Mouse (Mus musculus): ENCODE measurements around the gene Ndufa6. TPM values are rescaled to one million over a fixed set of nuclear protein-coding genes. Genes with fewer than 3 reads are reported as not detected.

The Ndufa6 gene
- polyA plus RNA-seq, 1 experiment from 2014 or later: 830 TPM

DNA sequence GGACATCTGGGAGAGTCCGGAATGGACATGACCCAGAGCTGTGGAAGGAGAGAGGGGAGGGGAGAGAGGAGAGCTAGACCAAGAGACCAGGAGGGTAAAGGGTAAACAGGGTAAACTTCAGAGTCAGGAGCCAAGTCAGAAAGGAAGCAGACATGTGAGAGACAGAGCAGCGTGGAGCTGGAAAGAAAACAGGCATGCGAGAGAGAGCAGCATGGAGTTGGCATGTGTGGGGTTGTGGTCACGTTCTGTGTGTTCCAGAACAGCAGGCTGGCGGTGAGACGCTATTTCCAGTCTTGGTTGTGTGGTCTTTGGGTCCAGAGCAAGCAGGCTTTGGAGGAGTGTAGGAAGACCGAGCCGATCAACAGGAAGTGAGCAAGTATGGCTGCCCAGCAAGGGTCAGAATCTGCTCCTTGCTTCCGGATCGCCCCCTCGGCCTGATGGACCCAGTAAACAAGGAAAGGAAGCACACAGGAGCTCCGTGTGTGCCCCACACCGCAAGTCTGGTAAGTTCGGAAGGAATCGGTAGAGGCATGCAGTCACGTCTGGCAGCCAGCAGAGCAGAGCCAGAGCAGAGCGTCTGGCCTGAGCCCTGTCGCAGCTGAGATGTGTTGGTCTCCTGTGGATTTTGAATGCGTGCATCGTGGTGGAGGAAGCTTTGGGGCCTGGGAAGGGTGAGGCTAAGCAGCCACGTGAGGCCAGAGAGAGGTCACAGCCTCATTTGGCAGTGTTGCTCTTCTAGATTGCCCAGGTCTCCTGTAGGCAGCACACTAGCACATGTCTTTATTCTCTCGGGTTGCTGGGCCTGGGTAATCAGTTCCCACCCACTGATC is 4.5 kb upstream of the Ndufa6 start:
- H3K9me3 ChIP-seq (ENCODE audit: control insufficient read depth): no peaks in the 10 kb centered on the region
- TF ChIP-seq CTCF (IDR thresholded peaks at IDR 0.05; ENCODE audit: low read depth): no peak
- WGBS: 56% methylated on average over 22 of the region's 22 CpGs
- H3K27ac ChIP-seq (ENCODE audit: low read depth, low read length): no peak overlapping the region
- no peaks in the 10 kb centered on the region for H3K27me3 ChIP-seq (replicated peaks; ENCODE audit: control insufficient read depth, insufficient read depth, low read length)
- H3K9ac ChIP-seq (ENCODE audit: low read depth, low read length): no peak overlapping the region
- H3K4me2 ChIP-seq (replicated peaks; ENCODE audit: low read depth): no peak overlapping the region
- no peak overlapping the region for H3K4me3 ChIP-seq (ENCODE audit: low read depth, low read length)
- H3K4me1 ChIP-seq (replicated peaks; ENCODE audit: control insufficient read depth, insufficient read depth, low read length): no peaks in the 10 kb centered on the region
- no peaks in the 10 kb centered on the region for H3K36me3 ChIP-seq (ENCODE audit: control insufficient read depth, insufficient read depth)
- ATAC-seq: no peak

DNA sequence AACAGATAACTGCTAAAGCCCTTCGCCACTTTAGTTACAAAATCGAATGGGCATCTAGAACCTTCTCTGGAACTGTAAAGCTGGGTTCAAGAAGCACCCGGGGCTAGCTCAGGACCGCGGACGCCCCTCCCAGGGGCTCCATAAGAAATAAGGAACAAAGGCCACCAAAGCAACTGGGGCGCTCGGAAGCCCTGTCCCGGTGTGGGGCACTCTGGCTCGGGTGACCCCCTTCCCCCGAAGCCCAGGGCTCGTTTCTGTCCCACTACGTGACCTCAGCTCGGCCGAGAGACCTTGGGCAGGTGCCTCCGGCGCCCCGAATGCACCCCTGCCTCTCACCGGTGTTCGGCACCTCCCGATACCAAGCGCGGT is 393 bp downstream of the Ndufa6 start:
- 0% methylated on average over 23 of the region's 23 CpGs for WGBS

DNA sequence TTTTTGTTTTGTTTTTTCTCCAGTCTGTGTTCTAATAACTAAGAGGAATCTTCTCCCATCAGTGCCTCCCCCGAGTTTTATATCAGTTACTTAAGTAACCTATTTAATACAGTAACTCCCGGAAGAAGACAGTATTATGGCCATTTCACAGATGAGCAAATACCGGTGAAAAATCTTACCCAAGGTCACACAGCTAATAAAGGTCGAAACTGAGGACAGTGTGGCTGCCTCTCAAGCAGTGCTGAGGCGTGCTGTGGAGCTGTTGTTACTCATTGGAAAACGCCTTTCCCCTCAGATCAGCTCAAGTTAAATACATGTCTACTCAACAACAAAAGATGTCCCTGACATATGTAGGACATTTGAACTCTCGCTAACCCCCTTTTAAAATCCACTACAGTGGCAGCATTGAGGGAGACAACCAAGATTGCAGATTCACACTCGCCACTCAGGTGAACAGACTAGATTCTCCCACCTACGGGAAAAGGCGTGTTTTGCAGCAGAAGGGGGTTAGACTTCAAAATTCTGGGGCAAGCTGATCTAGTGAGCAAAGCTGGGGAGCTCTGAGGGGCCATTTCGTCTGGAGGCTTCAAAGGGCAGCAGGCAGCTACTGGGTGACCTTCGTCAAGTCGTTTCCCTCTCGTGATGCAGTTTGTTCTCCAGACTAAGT is 911 bp downstream of the Ndufa6 start:
- ATAC-seq: no peak
- Histone ChIP-seq H3K27me3 (replicated peaks; ENCODE audit: control insufficient read depth, insufficient read depth, low read length) (no peaks in the 10 kb centered on the region), H3K36me3 (ENCODE audit: control insufficient read depth, insufficient read depth) (peaks cover 29% of the 10 kb centered on the region), H3K9me3 (ENCODE audit: control insufficient read depth) (no peaks in the 10 kb centered on the region), H3K27ac (ENCODE audit: low read depth, low read length) (peak overlapping the region; percentile 89), H3K4me3 (ENCODE audit: low read depth, low read length) (peak overlapping the region; percentile 97), H3K9ac (ENCODE audit: low read depth, low read length) (peak overlapping the region; percentile 99), H3K4me2 (replicated peaks; ENCODE audit: low read depth) (peak overlapping the region; percentile 72), H3K4me1 (replicated peaks; ENCODE audit: control insufficient read depth, insufficient read depth, low read length) (peaks cover 17% of the 10 kb centered on the region; the same call in 1 of the 2 replicates)
- WGBS: 14% methylated on average over 14 of the region's 14 CpGs
- TF ChIP-seq CTCF (IDR thresholded peaks at IDR 0.05; ENCODE audit: low read depth): no peak

More for the DNA sequence above, 393 bp downstream of the Ndufa6 start:
- peak overlapping the region; percentile 99 for H3K9ac ChIP-seq (ENCODE audit: low read depth, low read length)
- no peak for TF ChIP-seq CTCF (IDR thresholded peaks at IDR 0.05; ENCODE audit: low read depth)
- H3K4me2 ChIP-seq (replicated peaks; ENCODE audit: low read depth): peak overlapping the region; percentile 72
- H3K4me1 ChIP-seq (replicated peaks; ENCODE audit: control insufficient read depth, insufficient read depth, low read length): peaks cover 16% of the 10 kb centered on the region; the same call in 1 of the 2 replicates
- peak overlapping the region; percentile 97 for H3K4me3 ChIP-seq (ENCODE audit: low read depth, low read length)
- H3K36me3 ChIP-seq (ENCODE audit: control insufficient read depth, insufficient read depth): peaks cover 24% of the 10 kb centered on the region
- no peaks in the 10 kb centered on the region for H3K27me3 ChIP-seq (replicated peaks; ENCODE audit: control insufficient read depth, insufficient read depth, low read length)
- ATAC-seq: peak; percentile 19
- peak overlapping the region; percentile 89 for H3K27ac ChIP-seq (ENCODE audit: low read depth, low read length)
- no peaks in the 10 kb centered on the region for H3K9me3 ChIP-seq (ENCODE audit: control insufficient read depth)

DNA sequence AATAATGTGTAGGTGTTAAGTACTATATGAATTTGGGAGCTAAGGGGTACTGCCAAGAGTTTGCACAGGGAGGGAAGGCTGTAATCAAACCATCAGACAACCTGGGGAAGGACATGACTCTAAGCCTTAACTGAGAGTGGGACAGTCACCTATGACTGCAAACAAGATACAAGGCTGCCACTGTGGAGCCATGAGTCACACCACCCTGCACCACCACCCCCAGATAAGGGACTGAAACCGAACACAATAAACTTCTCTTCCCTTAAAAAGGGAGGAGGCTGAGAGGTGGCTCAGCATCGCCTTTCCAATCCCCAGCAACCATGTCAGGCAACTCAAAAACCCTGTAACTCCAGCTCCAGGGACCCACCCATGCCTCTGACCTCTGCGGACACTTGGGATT is 2.6 kb downstream of the Ndufa6 start:
- H3K27ac ChIP-seq (ENCODE audit: low read depth, low read length): peak overlapping the region; percentile 72
- H3K9ac ChIP-seq (ENCODE audit: low read depth, low read length): no peak overlapping the region
- TF ChIP-seq CTCF (IDR thresholded peaks at IDR 0.05; ENCODE audit: low read depth): no peak
- ATAC-seq: peak; percentile 28
- H3K9me3 ChIP-seq (ENCODE audit: control insufficient read depth): no peaks in the 10 kb centered on the region
- no peaks in the 10 kb centered on the region for H3K27me3 ChIP-seq (replicated peaks; ENCODE audit: control insufficient read depth, insufficient read depth, low read length)
- H3K4me2 ChIP-seq (replicated peaks; ENCODE audit: low read depth): peak overlapping the region; percentile 72
- no peak overlapping the region for H3K4me3 ChIP-seq (ENCODE audit: low read depth, low read length)
- peaks cover 24% of the 10 kb centered on the region; the same call in 1 of the 2 replicates for H3K4me1 ChIP-seq (replicated peaks; ENCODE audit: control insufficient read depth, insufficient read depth, low read length)
- WGBS: 21% methylated on average over 3 of the region's 3 CpGs
- peaks cover 35% of the 10 kb centered on the region for H3K36me3 ChIP-seq (ENCODE audit: control insufficient read depth, insufficient read depth)

DNA sequence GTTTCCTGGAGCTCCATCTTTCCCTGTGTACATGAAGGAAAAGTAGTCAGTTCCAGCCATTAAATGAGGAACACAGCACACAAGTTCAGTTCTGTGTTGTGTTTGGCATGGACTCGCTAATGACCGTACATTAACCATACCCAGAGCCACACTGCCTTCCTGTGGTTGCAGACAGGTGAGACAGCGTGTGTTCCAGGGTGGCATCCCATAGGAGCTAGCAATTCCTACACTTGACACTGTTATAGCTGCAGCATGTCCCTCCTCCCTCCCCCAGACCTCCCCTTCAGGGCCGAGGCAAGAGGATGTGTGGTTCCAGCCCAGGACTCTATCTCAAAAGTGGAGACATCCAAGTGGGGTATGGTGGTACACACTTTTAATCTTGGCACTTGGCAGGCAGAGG is 3.8 kb downstream of the Ndufa6 start:
- ATAC-seq: no peak
- H3K27me3 ChIP-seq (replicated peaks; ENCODE audit: control insufficient read depth, insufficient read depth, low read length): no peaks in the 10 kb centered on the region
- no peak overlapping the region for H3K9ac ChIP-seq (ENCODE audit: low read depth, low read length)
- H3K9me3 ChIP-seq (ENCODE audit: control insufficient read depth): no peaks in the 10 kb centered on the region
- H3K27ac ChIP-seq (ENCODE audit: low read depth, low read length): peak overlapping the region; percentile 72
- peaks cover 35% of the 10 kb centered on the region for H3K36me3 ChIP-seq (ENCODE audit: control insufficient read depth, insufficient read depth)
- WGBS: 60% methylated on average over 4 of the region's 4 CpGs
- H3K4me1 ChIP-seq (replicated peaks; ENCODE audit: control insufficient read depth, insufficient read depth, low read length): peaks cover 24% of the 10 kb centered on the region; the same call in 1 of the 2 replicates
- no peak overlapping the region for H3K4me3 ChIP-seq (ENCODE audit: low read depth, low read length)
- H3K4me2 ChIP-seq (replicated peaks; ENCODE audit: low read depth): no peak overlapping the region
- peak; percentile 42 for TF ChIP-seq CTCF (IDR thresholded peaks at IDR 0.05; ENCODE audit: low read depth)

DNA sequence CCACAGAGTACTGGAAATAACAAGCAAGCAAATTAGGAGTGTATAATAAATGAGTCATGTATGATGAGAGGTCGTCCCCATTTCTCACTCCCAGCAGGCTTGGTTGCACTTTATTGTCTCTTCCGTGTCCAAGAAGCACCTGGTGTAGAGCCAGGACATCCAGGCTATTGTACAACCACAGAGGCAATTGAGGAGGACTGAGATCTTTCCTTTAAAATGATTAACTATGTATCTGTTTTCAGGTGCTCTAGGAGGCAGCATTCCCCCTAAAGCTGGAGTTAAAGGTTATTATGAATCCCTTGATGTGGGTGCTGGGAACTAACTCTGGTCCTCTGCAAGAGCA is 5.2 kb downstream of the Ndufa6 start:
- Histone ChIP-seq H3K4me1 (replicated peaks; ENCODE audit: control insufficient read depth, insufficient read depth, low read length) (peaks cover 24% of the 10 kb centered on the region; the same call in 1 of the 2 replicates), H3K27me3 (replicated peaks; ENCODE audit: control insufficient read depth, insufficient read depth, low read length) (no peaks in the 10 kb centered on the region), H3K9me3 (ENCODE audit: control insufficient read depth) (no peaks in the 10 kb centered on the region), H3K4me2 (replicated peaks; ENCODE audit: low read depth) (no peak overlapping the region), H3K27ac (ENCODE audit: low read depth, low read length) (peak overlapping the region; percentile 72), H3K36me3 (ENCODE audit: control insufficient read depth, insufficient read depth) (peaks cover 35% of the 10 kb centered on the region), H3K4me3 (ENCODE audit: low read depth, low read length) (no peak overlapping the region), H3K9ac (ENCODE audit: low read depth, low read length) (no peak overlapping the region; the same call in 1 of the 2 replicates)
- TF ChIP-seq CTCF (IDR thresholded peaks at IDR 0.05; ENCODE audit: low read depth): no peak
- no peak for ATAC-seq
- 35% methylated on average over 2 of the region's 2 CpGs for WGBS

Measured in intestine, postnatal 0 days (tissue).